10 mouse cellular contexts compared by ENCODE assay signal in genomic region chr14:77580937-77581270, GRCm38 (mm10).
A peak's percentile ranks its signal among the peaks of the same experiment; 100 is the strongest.
DNase-seq lines count a peak whose midpoint lies in the region; ATAC-seq lines count a peak whose summit lies in the region.
"Had no signal": no experiment of that assay in that cellular context is flagged by ENCODE, and none has a peak within 500 bp of the region (broad histone marks: within the 10 kb centered on the region; RNA-seq: fewer than 3 reads in every experiment).

No protein-coding gene starts in this region.

- H3K9ac ChIP-seq in heart, embryonic 11.5 days (ENCODE audit: low read depth, low read length): no peak overlapping the region
- 0 out of 2 replicates have a peak overlapping the region, but pooled peaks have one; percentile 33 for H3K9ac ChIP-seq in embryonic facial prominence, embryonic 13.5 days

- peak overlapping the region; percentile 84 for H3K27ac ChIP-seq in heart, embryonic 11.5 days (ENCODE audit: low read depth, low read length)
- H3K27ac ChIP-seq in embryonic facial prominence, embryonic 13.5 days: peak overlapping the region; percentile 60

- ATAC-seq in heart, embryonic 11.5 days (replicated peaks; ENCODE audit: insufficient number of reproducible peaks, low FRiP score, low TSS enrichment): peak; percentile 53; the same call in 1 of the 2 replicates
- peak; percentile 50; the same call in 1 of the 2 replicates for ATAC-seq in embryonic facial prominence, embryonic 13.5 days (ENCODE audit: insufficient number of reproducible peaks, insufficient read depth, low FRiP score, low TSS enrichment, low read depth)

- no peaks in the 10 kb centered on the region for H3K27me3 ChIP-seq in heart, embryonic 11.5 days (ENCODE audit: control insufficient read depth, insufficient read depth, low read length)
- H3K27me3 ChIP-seq in embryonic facial prominence, embryonic 13.5 days: no peaks in the 10 kb centered on the region

- no peaks in the 10 kb centered on the region for H3K36me3 ChIP-seq in heart, embryonic 11.5 days (ENCODE audit: control insufficient read depth, insufficient read depth, low read length)
- H3K36me3 ChIP-seq in embryonic facial prominence, embryonic 13.5 days: no peaks in the 10 kb centered on the region

- WGBS in heart, embryonic 11.5 days (ENCODE audit: insufficient replicate concordance): 23% methylated on average over 5 of the region's 5 CpGs
- WGBS in embryonic facial prominence, embryonic 13.5 days: 19% methylated on average over 5 of the region's 5 CpGs

- no peak for DNase-seq in heart, postnatal 4 days
- peak; percentile 86 for DNase-seq in layer of hippocampus, adult 9-11 months
- DNase-seq in right cerebral cortex, postnatal 10 days (ENCODE audit: low spot score in 2 of 2): peak; percentile 74 to 86
- DNase-seq in embryo, embryonic 10.5 days (ENCODE audit: low spot score): no peak
- no peak for DNase-seq in Muller cell, postnatal 12 days (ENCODE audit: inconsistent ontology term)
- DNase-seq in kidney, postnatal 14 days: no peak
- DNase-seq: adrenal gland, postnatal 25 days had no signal

- H3K4me2 ChIP-seq in heart, embryonic 11.5 days: peak overlapping the region; percentile 45
- H3K4me2 ChIP-seq in embryonic facial prominence, embryonic 13.5 days: no peak overlapping the region

- H3K4me1 ChIP-seq in heart, embryonic 11.5 days (ENCODE audit: control insufficient read depth, insufficient read depth, low read length): peaks cover 34% of the 10 kb centered on the region
- peaks cover 42% of the 10 kb centered on the region for H3K4me1 ChIP-seq in embryonic facial prominence, embryonic 13.5 days

- H3K9me3 ChIP-seq in heart, embryonic 11.5 days (replicated peaks; ENCODE audit: control insufficient read depth, low read length): no peaks in the 10 kb centered on the region
- H3K9me3 ChIP-seq in embryonic facial prominence, embryonic 13.5 days: no peaks in the 10 kb centered on the region

- no peak overlapping the region for H3K4me3 ChIP-seq in heart, embryonic 11.5 days (ENCODE audit: low read depth, low read length)
- H3K4me3 ChIP-seq in embryonic facial prominence, embryonic 13.5 days: no peak overlapping the region
- H3K4me3 ChIP-seq: erythroblast, embryonic 14.5 days had no signal

Comparison
In these comparisons a context has a peak if more than half of its experiments do, and no peak if none do; other contexts are left out.
1. DNase-seq: peak in layer of hippocampus, adult 9-11 months (single experiment) and right cerebral cortex, postnatal 10 days (2 of 2); none in heart, postnatal 4 days (single experiment), embryo, embryonic 10.5 days (single experiment), Muller cell, postnatal 12 days (single experiment) and kidney, postnatal 14 days (single experiment).